In the genomic region with DNA sequence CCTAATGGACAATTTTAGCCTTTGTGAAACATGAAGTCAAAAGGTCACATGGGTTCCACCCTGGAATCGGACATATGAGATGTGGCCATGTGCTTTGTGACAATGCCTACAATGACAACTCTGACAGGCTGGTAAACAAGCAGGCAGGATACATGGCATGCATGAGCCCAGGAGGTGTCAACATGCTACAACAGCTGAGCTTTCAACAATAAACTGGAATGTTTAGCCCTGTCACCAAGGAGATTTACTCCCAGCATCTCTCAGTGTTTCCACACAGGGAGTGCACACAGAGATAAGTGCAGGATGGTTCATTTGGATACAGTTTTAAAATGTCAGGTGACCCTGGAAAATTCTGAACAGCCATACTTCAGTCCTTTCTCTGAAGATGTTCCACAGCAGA, we compare ENCODE assay signal across 26 mouse cellular contexts.
DNase-seq lines count a peak whose midpoint lies in the region; ATAC-seq and TF ChIP-seq lines count a peak whose summit lies in the region.
"Had no signal": no experiment of that assay in that cellular context is flagged by ENCODE, and none has a peak within 500 bp of the region (broad histone marks: within the 10 kb centered on the region; RNA-seq: fewer than 3 reads in every experiment).

No protein-coding gene starts in this region.

- H3K4me3 ChIP-seq in forebrain, postnatal 0 days (ENCODE audit: low read depth, low read length), result no peak overlapping the region
- no peak overlapping the region for H3K4me3 ChIP-seq in forebrain, embryonic 14.5 days (ENCODE audit: low read depth, low read length)
- H3K4me3 ChIP-seq in hindbrain, embryonic 10.5 days, result no peak overlapping the region
- no peak overlapping the region for H3K4me3 ChIP-seq in hindbrain, embryonic 14.5 days (replicated peaks; ENCODE audit: low read length)
- no peak overlapping the region for H3K4me3 ChIP-seq in layer of hippocampus, adult 2 months
- H3K4me3 ChIP-seq: embryonic facial prominence, embryonic 10.5 days; embryonic facial prominence, embryonic 12.5 days; forebrain, embryonic 13.5 days had no signal

- H3K27ac ChIP-seq in forebrain, postnatal 0 days (ENCODE audit: low read depth, low read length), result no peak overlapping the region
- H3K27ac ChIP-seq in forebrain, embryonic 14.5 days (ENCODE audit: low read depth, low read length), result no peak overlapping the region
- H3K27ac ChIP-seq in hindbrain, embryonic 10.5 days, result peak overlapping the region; percentile 24; the same call in 1 of the 2 replicates
- no peak overlapping the region for H3K27ac ChIP-seq in hindbrain, embryonic 14.5 days
- H3K27ac ChIP-seq in layer of hippocampus, adult 2 months, result no peak overlapping the region
- H3K27ac ChIP-seq: embryonic facial prominence, embryonic 10.5 days; embryonic facial prominence, embryonic 12.5 days; forebrain, embryonic 13.5 days had no signal

- 35% methylated on average over 1 of the region's 1 CpGs for WGBS in forebrain, postnatal 0 days
- 63% methylated on average over 1 of the region's 1 CpGs for WGBS in forebrain, embryonic 14.5 days
- 22% methylated on average over 1 of the region's 1 CpGs for WGBS in hindbrain, embryonic 10.5 days
- WGBS in hindbrain, embryonic 14.5 days, result 29% methylated on average over 1 of the region's 1 CpGs

- H3K4me2 ChIP-seq in forebrain, postnatal 0 days (ENCODE audit: low read depth), result no peak overlapping the region
- no peak overlapping the region for H3K4me2 ChIP-seq in forebrain, embryonic 14.5 days (ENCODE audit: low read length)
- H3K4me2 ChIP-seq in hindbrain, embryonic 14.5 days (replicated peaks), result no peak overlapping the region
- H3K4me2 ChIP-seq: embryonic facial prominence, embryonic 12.5 days; forebrain, embryonic 13.5 days had no signal

- ATAC-seq in forebrain, postnatal 0 days, result peak; percentile 86
- ATAC-seq in forebrain, embryonic 14.5 days, result no peak
- ATAC-seq in hindbrain, embryonic 14.5 days (ENCODE audit: low FRiP score), result no peak
- ATAC-seq: activated CD4-positive, CD25-positive, alpha-beta regulatory T cell, adult 4 months; CD4-positive, CD25-positive, alpha-beta regulatory T cell, adult 4 months; forebrain, embryonic 13.5 days; forebrain, embryonic 16.5 days; Patski had no signal

- H3K36me3 ChIP-seq in forebrain, postnatal 0 days (ENCODE audit: insufficient read depth), result no peaks in the 10 kb centered on the region
- H3K36me3 ChIP-seq in forebrain, embryonic 14.5 days (ENCODE audit: control insufficient read depth, insufficient read depth, low read length), result no peaks in the 10 kb centered on the region
- no peaks in the 10 kb centered on the region for H3K36me3 ChIP-seq in hindbrain, embryonic 10.5 days
- no peaks in the 10 kb centered on the region for H3K36me3 ChIP-seq in hindbrain, embryonic 14.5 days (replicated peaks; ENCODE audit: control insufficient read depth, insufficient read depth)
- H3K36me3 ChIP-seq: embryonic facial prominence, embryonic 10.5 days; embryonic facial prominence, embryonic 12.5 days; G1E had no signal

- DNase-seq in embryo, embryonic 10 days (ENCODE audit: low spot score), result peak; percentile 14
- DNase-seq in embryo, embryonic 11 days, result no peak
- DNase-seq in forebrain, postnatal 0 days, result peak; percentile 23
- DNase-seq in forebrain, embryonic 14.5 days (ENCODE audit: low spot score), result no peak
- DNase-seq in hindbrain, embryonic 10.5 days (ENCODE audit: low spot score), result peak; percentile 17
- no peak for DNase-seq in hindbrain, embryonic 14.5 days (ENCODE audit: low spot score)
- peak; percentile 10 to 26 for DNase-seq in layer of hippocampus, postnatal 10 days (ENCODE audit: low spot score in 2 of 2)
- no peak for DNase-seq in layer of hippocampus, adult 2 months (ENCODE audit: low spot score in 2 of 2)
- DNase-seq: adrenal gland, adult 8-10 months; adrenal gland, postnatal 14 days; adrenal gland, postnatal 36 days; B cell, adult 2 months; cerebellum, adult 11-12 months; cerebellum, adult 2 months; cerebellum, adult 9-10 months; cerebellum, postnatal 10 days; cerebellum, postnatal 25 days had no signal

- H3K9ac ChIP-seq in forebrain, postnatal 0 days, result no peak overlapping the region
- H3K9ac ChIP-seq in forebrain, embryonic 14.5 days (ENCODE audit: low read length), result no peak overlapping the region
- no peak overlapping the region for H3K9ac ChIP-seq in hindbrain, embryonic 14.5 days
- H3K9ac ChIP-seq: embryonic facial prominence, embryonic 12.5 days; forebrain, embryonic 13.5 days had no signal

- no peaks in the 10 kb centered on the region for H3K4me1 ChIP-seq in forebrain, postnatal 0 days (ENCODE audit: insufficient read depth)
- no peaks in the 10 kb centered on the region for H3K4me1 ChIP-seq in forebrain, embryonic 14.5 days (ENCODE audit: control insufficient read depth, insufficient read depth, low read length)
- peaks cover 41% of the 10 kb centered on the region for H3K4me1 ChIP-seq in hindbrain, embryonic 10.5 days (replicated peaks)
- 0 out of 2 replicates have a peak, but pooled peaks cover 4% of the 10 kb centered on the region for H3K4me1 ChIP-seq in hindbrain, embryonic 14.5 days (replicated peaks; ENCODE audit: control insufficient read depth, insufficient read depth, low read length)
- H3K4me1 ChIP-seq: embryonic facial prominence, embryonic 12.5 days; forebrain, embryonic 13.5 days had no signal

- no peak for TF ChIP-seq CTCF in forebrain, postnatal 0 days (IDR thresholded peaks at IDR 0.05; ENCODE audit: low read depth)
- no peak for TF ChIP-seq CTCF in layer of hippocampus, adult 2 months (conservative IDR thresholded peaks at IDR 0.05)

- H3K27me3 ChIP-seq in forebrain, postnatal 0 days (ENCODE audit: insufficient read depth, low read length), result no peaks in the 10 kb centered on the region
- no peaks in the 10 kb centered on the region for H3K27me3 ChIP-seq in forebrain, embryonic 14.5 days (replicated peaks; ENCODE audit: control insufficient read depth, insufficient read depth, low read length)
- no peaks in the 10 kb centered on the region for H3K27me3 ChIP-seq in hindbrain, embryonic 10.5 days (ENCODE audit: insufficient read depth, poor library complexity, severe bottlenecking)
- H3K27me3 ChIP-seq in hindbrain, embryonic 14.5 days (ENCODE audit: control insufficient read depth, insufficient read depth, low read length), result no peaks in the 10 kb centered on the region
- H3K27me3 ChIP-seq: CH12.LX; embryonic facial prominence, embryonic 12.5 days; forebrain, embryonic 13.5 days had no signal

- no peaks in the 10 kb centered on the region for H3K9me3 ChIP-seq in forebrain, postnatal 0 days (ENCODE audit: low read length)
- no peaks in the 10 kb centered on the region for H3K9me3 ChIP-seq in forebrain, embryonic 14.5 days (replicated peaks; ENCODE audit: control insufficient read depth, low read length)
- H3K9me3 ChIP-seq in hindbrain, embryonic 10.5 days, result no peaks in the 10 kb centered on the region
- no peaks in the 10 kb centered on the region for H3K9me3 ChIP-seq in hindbrain, embryonic 14.5 days (ENCODE audit: control insufficient read depth, low read length)
- H3K9me3 ChIP-seq: embryonic facial prominence, embryonic 10.5 days; embryonic facial prominence, embryonic 12.5 days; forebrain, embryonic 13.5 days had no signal

Comparison
In these comparisons a context has a peak if more than half of its experiments do, and no peak if none do; other contexts are left out.
1. DNase-seq: peak in embryo, embryonic 10 days (single experiment), forebrain, postnatal 0 days (single experiment), hindbrain, embryonic 10.5 days (single experiment) and layer of hippocampus, postnatal 10 days (2 of 2); none in embryo, embryonic 11 days (single experiment), forebrain, embryonic 14.5 days (single experiment), hindbrain, embryonic 14.5 days (single experiment) and layer of hippocampus, adult 2 months (0 of 2).